Mouse (Mus musculus) liver, adult 2 months (tissue): ENCODE measurements at regions not wholly inside any gene's neighbourhood (a gene's known extent, or its start where the extent isn't known, plus 50 kb on each side); places are given as distances from the start of the nearest gene placed in this dataset.

Experiments used
- DNase-seq: peaks from one replicate; pipeline ENCODE4 v3.0.0-alpha.2; 2011; ENCODE audit warnings: low read depth, low spot score; ENCODE audit errors: extremely low read depth
- H3K27ac ChIP-seq: fragments of 200-500 bp; replicated peaks from 2 replicates; pipeline ENCODE4 v1.5.1; 2012; ENCODE audit warnings: low read depth, mild to moderate bottlenecking, control low read depth, inconsistent platforms, low read length; ENCODE audit not compliant: insufficient read depth
- H3K27me3 ChIP-seq: fragments of 200-500 bp; 2 replicates; pipeline ENCODE4 v1.6.1; 2012; ENCODE audit warnings: mild to moderate bottlenecking, moderate library complexity, low read length, inconsistent platforms; ENCODE audit not compliant: control insufficient read depth, insufficient read depth
- H3K36me3 ChIP-seq: fragments of 200-500 bp; 2 replicates; pipeline ENCODE4 v1.6.1; 2012; ENCODE audit warnings: low read length, inconsistent platforms; ENCODE audit not compliant: control insufficient read depth, insufficient read depth
- H3K4me1 ChIP-seq: fragments of 200-500 bp; 2 replicates; pipeline ENCODE4 v1.6.1; 2011; ENCODE audit warnings: low read length; ENCODE audit not compliant: control insufficient read depth, insufficient read depth
- H3K4me3 ChIP-seq: fragments of 200-500 bp; 2 replicates; pipeline ENCODE4 v1.5.1; 2011; ENCODE audit warnings: low read depth, mild to moderate bottlenecking, control low read depth, low read length, moderate library complexity; ENCODE audit not compliant: insufficient read depth
- H3K79me2 ChIP-seq: fragments of 200-500 bp; 2 replicates; pipeline ENCODE4 v1.6.1; 2012; ENCODE audit warnings: inconsistent platforms, mild to moderate bottlenecking, low read length, moderate library complexity; ENCODE audit not compliant: control insufficient read depth, insufficient read depth
- H3K9ac ChIP-seq: fragments of 200-500 bp; 2 replicates; pipeline ENCODE4 v1.6.1; 2012; ENCODE audit warnings: low read depth, mild to moderate bottlenecking, control low read depth, inconsistent platforms, low read length
- CTCF ChIP-seq: fragments of 200-500 bp; IDR thresholded peaks from 2 replicates; pipeline ENCODE4 v1.5.1; 2011; ENCODE audit warnings: low read depth, low read length, control low read depth
- POLR2A ChIP-seq: fragments of 200-500 bp; IDR thresholded peaks from 2 replicates; pipeline ENCODE4 v1.6.1; 2011; ENCODE audit warnings: low read length, control low read depth; ENCODE audit not compliant: insufficient read depth; ENCODE audit errors: extremely low read depth
- WGBS: fragments of 180-500 bp; shearing (Covaris S2); methylation state at CpG from one replicate; pipeline ENCODE4 v1.1.7; 2018; 5-methylcytosine and 5-hydroxymethylcytosine counted together

GRCm38 (mm10) chr13:90259071-90259742, 169.8 kb upstream of the Xrcc4 start:
- Histone ChIP-seq H3K4me3 (no peak overlapping the region), H3K36me3 (no peaks in the 10 kb centered on the region), H3K27ac (no peak overlapping the region), H3K9ac (no peak overlapping the region), H3K4me1 (no peaks in the 10 kb centered on the region), H3K79me2 (no peaks in the 10 kb centered on the region), H3K27me3 (no peaks in the 10 kb centered on the region)
- no peak for DNase-seq
- no peak for TF ChIP-seq CTCF
- TF ChIP-seq POLR2A, result no peak
- WGBS, result 82% methylated on average over 3 of the region's 3 CpGs

DNA sequence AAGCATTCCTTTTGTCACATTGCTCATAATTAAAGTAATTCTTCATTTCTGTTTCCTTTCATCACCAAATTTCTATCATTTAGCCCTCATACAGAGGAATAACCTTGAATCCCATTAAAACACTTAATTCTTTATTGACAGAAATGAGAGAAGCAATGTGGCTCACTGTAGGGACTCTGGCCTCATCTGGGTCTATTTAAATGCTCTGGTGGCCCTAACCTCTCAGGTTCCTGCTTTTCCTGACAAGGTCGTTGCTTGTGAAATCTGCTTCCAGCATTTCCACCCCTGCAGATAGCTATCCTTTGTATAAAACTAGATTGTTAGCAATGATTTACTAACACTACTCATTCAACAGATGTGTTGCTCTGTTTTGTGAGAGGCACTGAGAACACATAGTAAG, 163.6 kb upstream of the Xrcc4 start:
- WGBS, result 21% methylated on average over 1 of the region's 1 CpGs
- Histone ChIP-seq H3K4me1 (no peaks in the 10 kb centered on the region), H3K9ac (no peak overlapping the region), H3K4me3 (no peak overlapping the region), H3K79me2 (no peaks in the 10 kb centered on the region), H3K27ac (no peak overlapping the region), H3K36me3 (no peaks in the 10 kb centered on the region), H3K27me3 (no peaks in the 10 kb centered on the region)
- DNase-seq, result no peak
- TF ChIP-seq POLR2A (no peak), CTCF (no peak)

DNA sequence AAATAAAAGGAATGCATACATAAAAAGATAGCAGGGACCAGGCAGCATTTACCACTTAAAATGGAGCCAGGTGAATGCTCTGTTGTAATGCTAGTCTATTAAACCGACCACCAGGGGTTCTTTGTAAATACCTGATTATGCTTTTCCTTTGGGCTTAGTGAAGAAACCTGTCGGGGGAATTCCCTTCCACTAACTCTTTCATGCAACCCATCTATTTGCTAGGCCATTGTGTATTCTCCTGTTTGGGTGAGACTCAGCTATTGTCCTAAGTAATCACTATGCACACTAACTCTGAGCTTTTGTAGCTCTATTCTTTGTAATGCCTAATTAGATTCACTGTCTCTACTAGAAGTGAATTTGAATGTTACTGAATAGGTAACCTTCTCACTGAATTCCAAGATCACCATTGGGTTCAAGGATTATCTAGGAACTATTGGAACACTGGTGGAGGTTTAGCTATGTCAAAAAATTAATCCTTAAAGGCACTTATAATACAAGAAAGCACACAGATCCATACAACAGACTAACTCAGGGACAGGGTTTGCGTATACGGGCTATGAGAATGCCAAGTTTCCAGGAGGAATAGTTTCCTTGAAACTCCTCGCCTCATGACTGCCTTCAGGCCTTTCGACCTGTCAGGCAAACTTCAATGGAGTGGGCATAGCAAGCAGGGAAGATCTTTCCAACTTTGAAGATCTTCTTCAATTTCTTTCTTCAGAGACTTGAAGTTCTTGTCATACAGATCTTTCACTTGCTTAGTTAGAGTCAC, 156.8 kb upstream of the Xrcc4 start:
- H3K4me3 ChIP-seq, result no peak overlapping the region
- no peak for TF ChIP-seq CTCF
- no peak for TF ChIP-seq POLR2A

DNA sequence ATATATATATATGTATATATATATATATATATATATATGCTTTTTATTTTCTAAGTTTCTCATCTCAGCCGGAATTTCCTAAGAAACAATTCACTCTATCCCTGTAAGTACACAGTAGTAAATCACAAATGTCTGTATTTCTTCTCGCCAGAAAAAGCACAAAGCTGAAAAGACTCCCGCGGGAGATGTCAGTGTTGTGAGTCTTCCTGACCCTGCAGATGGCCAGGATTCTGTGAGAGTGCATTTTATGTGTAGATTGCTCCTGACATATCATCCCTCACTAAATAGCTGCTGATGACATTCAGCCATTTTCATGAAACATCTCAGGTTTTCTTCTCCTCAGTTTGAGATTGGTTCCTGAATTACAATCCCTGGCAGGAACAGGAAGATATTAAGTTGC, 148.9 kb upstream of the Xrcc4 start:
- no peaks in the 10 kb centered on the region for H3K36me3 ChIP-seq
- no peaks in the 10 kb centered on the region for H3K79me2 ChIP-seq
- WGBS, result 87% methylated on average over 4 of the region's 4 CpGs
- H3K27me3 ChIP-seq, result no peaks in the 10 kb centered on the region
- no peaks in the 10 kb centered on the region for H3K4me1 ChIP-seq
- no peak overlapping the region for H3K9ac ChIP-seq
- DNase-seq, result no peak
- no peak overlapping the region for H3K4me3 ChIP-seq
- TF ChIP-seq CTCF (no peak), POLR2A (no peak)
- no peak overlapping the region for H3K27ac ChIP-seq

More for the DNA sequence above, 156.8 kb upstream of the Xrcc4 start:
- H3K27ac ChIP-seq, result no peak overlapping the region
- H3K9ac ChIP-seq, result no peak overlapping the region
- 88% methylated on average over 6 of the region's 6 CpGs for WGBS
- no peaks in the 10 kb centered on the region for H3K36me3 ChIP-seq
- no peaks in the 10 kb centered on the region for H3K27me3 ChIP-seq
- no peak for DNase-seq
- no peaks in the 10 kb centered on the region for H3K79me2 ChIP-seq
- H3K4me1 ChIP-seq, result no peaks in the 10 kb centered on the region

GRCm38 (mm10) chr13:90233986-90234385, 144.6 kb upstream of the Xrcc4 start:
- TF ChIP-seq CTCF (no peak), POLR2A (no peak)
- H3K9ac ChIP-seq, result no peak overlapping the region
- 82% methylated on average over 1 of the region's 1 CpGs for WGBS
- no peaks in the 10 kb centered on the region for H3K36me3 ChIP-seq
- no peak overlapping the region for H3K27ac ChIP-seq
- no peaks in the 10 kb centered on the region for H3K27me3 ChIP-seq
- DNase-seq, result no peak
- H3K4me1 ChIP-seq, result no peaks in the 10 kb centered on the region
- no peaks in the 10 kb centered on the region for H3K79me2 ChIP-seq
- no peak overlapping the region for H3K4me3 ChIP-seq

GRCm38 (mm10) chr13:90233561-90233960, 144.2 kb upstream of the Xrcc4 start:
- H3K4me3 ChIP-seq, result no peak overlapping the region
- no peak overlapping the region for H3K9ac ChIP-seq
- no peaks in the 10 kb centered on the region for H3K79me2 ChIP-seq
- H3K27me3 ChIP-seq, result no peaks in the 10 kb centered on the region
- DNase-seq, result no peak
- H3K4me1 ChIP-seq, result no peaks in the 10 kb centered on the region
- TF ChIP-seq POLR2A (no peak), CTCF (no peak)
- no peak overlapping the region for H3K27ac ChIP-seq
- 39% methylated on average over 3 of the region's 3 CpGs for WGBS
- no peaks in the 10 kb centered on the region for H3K36me3 ChIP-seq
